Mouse (Mus musculus) embryonic facial prominence, embryonic 13.5 days (tissue): ENCODE results near the gene Riok2. TPM values are rescaled to one million over a fixed set of nuclear protein-coding genes. Genes with fewer than 3 reads are reported as not detected.
A peak's percentile ranks its signal among the peaks of the same experiment; 100 is the strongest.

ENCODE experiments used
- ATAC-seq: fragments of 200-750 bp; cut with Nextera tagmentation; 2 replicates; pipeline ENCODE4 v1.8.0; 2017; ENCODE audit warnings: low read depth; ENCODE audit not compliant: insufficient number of reproducible peaks, insufficient read depth, low FRiP score, low TSS enrichment
- H3K27ac ChIP-seq: fragments of 300-500 bp; sonication (generic); 2 replicates; pipeline ENCODE4 v1.5.1; 2015; ENCODE audit warnings: moderate library complexity, mild to moderate bottlenecking, inconsistent platforms
- H3K27me3 ChIP-seq: fragments of 300-500 bp; sonication (generic); 2 replicates; pipeline ENCODE4 v1.6.1; 2015; ENCODE audit warnings: mild to moderate bottlenecking, inconsistent platforms
- H3K36me3 ChIP-seq: fragments of 300-500 bp; sonication (generic); 2 replicates; pipeline ENCODE4 v1.6.1; 2015; ENCODE audit warnings: mild to moderate bottlenecking, inconsistent platforms
- H3K4me1 ChIP-seq: fragments of 300-500 bp; sonication (generic); 2 replicates; pipeline ENCODE4 v1.6.1; 2015; ENCODE audit warnings: inconsistent platforms
- H3K4me2 ChIP-seq: fragments of 300-500 bp; sonication (generic); 2 replicates; pipeline ENCODE4 v1.6.1; 2015; ENCODE audit warnings: moderate library complexity, mild to moderate bottlenecking, inconsistent platforms
- H3K4me3 ChIP-seq: fragments of 300-500 bp; sonication (generic); 2 replicates; pipeline ENCODE4 v1.5.1; 2015; ENCODE audit warnings: mild to moderate bottlenecking, inconsistent platforms
- H3K9ac ChIP-seq: fragments of 300-500 bp; sonication (generic); 2 replicates; pipeline ENCODE4 v1.6.1; 2015; ENCODE audit warnings: mild to moderate bottlenecking, inconsistent platforms
- H3K9me3 ChIP-seq: fragments of 300-500 bp; sonication (generic); 2 replicates; pipeline ENCODE4 v1.6.1; 2016; ENCODE audit warnings: inconsistent platforms
- WGBS: fragments of 180-500 bp; shearing (Covaris S2); methylation state at CpG from one replicate; pipeline ENCODE4 v1.1.7; 2015; ENCODE audit warnings: mixed read lengths; 5-methylcytosine and 5-hydroxymethylcytosine counted together
- polyA plus RNA-seq: library from polyadenylated mRNA; unstranded; fragments of >200 nt; fragmentation: Nextera tagmentation; extraction: Ambion mirVana; gene quantifications from 2 replicates; pipeline ENCODE4 v1.2.1, GENCODE M21; 2015

Riok2 gene
- polyA plus RNA-seq, 1 experiment from 2014 or later, result 33.9 TPM

DNA sequence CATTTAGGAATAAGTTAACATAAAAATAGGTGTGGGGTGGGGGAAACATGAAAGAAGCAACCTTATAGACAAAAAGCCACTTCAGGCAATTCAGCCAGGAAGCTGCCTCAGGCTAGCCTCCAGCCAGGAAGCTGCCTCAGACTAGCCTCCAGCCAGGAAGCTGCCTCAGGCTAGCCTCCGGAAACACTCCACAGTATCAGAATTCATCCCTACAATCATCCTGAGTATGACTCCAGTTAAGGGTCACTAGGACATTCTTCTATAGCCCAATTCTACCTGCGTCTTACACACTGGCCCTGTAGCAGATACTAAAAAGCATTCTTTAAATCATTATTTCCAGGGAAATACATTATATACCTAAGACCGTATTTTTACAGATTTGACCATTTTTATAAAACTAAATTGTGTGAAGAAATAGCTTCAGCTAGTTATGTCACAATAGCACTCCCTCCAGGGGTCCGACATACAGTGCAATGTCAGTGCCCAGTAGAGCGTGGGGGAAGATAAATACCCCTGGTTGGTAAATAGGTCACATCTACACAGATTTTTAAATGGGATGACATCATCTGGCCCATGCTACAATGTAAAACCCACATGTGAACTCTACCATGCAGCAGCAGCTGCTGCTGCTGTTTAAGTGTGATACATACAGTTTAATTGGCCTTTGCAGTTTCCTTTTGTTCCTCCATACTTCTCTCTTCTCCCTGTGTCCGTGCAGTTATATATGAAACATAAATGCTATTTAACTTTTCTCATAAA, 34.8 kb downstream of the Riok2 start:
- Histone ChIP-seq H3K4me3 (no peak overlapping the region), H3K36me3 (no peaks in the 10 kb centered on the region), H3K9ac (no peak overlapping the region), H3K27ac (peak overlapping the region; percentile 44; the same call in 1 of the 2 replicates), H3K9me3 (no peaks in the 10 kb centered on the region), H3K4me2 (no peak overlapping the region), H3K27me3 (no peaks in the 10 kb centered on the region), H3K4me1 (peaks cover 32% of the 10 kb centered on the region)
- WGBS, result 66% methylated on average over 6 of the region's 6 CpGs
- no peak for ATAC-seq

DNA sequence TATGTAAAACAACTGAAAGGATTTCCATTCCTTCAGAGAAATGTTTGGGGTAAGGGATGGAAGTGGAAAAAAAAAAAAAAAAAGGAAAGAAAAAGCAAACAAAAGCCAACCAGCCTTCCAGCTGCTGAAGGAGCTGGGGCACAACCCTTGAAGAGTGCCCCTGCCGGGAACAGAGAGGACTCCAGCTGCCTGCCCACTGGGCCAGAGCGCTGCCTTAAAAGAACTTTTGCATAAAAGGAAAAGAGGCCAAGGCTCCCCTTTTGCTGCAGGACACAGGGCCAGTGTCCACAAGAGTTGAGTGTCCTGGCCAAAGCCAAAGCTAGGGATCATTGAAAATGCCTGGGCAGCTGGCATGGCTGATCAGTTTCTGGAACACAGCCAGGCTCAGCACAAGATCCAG, 35.5 kb downstream of the Riok2 start:
- WGBS, result 28% methylated on average over 2 of the region's 2 CpGs
- no peaks in the 10 kb centered on the region for H3K36me3 ChIP-seq
- peaks cover 30% of the 10 kb centered on the region for H3K4me1 ChIP-seq
- H3K27me3 ChIP-seq, result no peaks in the 10 kb centered on the region
- H3K27ac ChIP-seq, result peak overlapping the region; percentile 66
- no peak overlapping the region for H3K9ac ChIP-seq
- H3K9me3 ChIP-seq, result no peaks in the 10 kb centered on the region
- no peak overlapping the region for H3K4me3 ChIP-seq
- no peak overlapping the region; the same call in 1 of the 2 replicates for H3K4me2 ChIP-seq
- ATAC-seq, result no peak

DNA sequence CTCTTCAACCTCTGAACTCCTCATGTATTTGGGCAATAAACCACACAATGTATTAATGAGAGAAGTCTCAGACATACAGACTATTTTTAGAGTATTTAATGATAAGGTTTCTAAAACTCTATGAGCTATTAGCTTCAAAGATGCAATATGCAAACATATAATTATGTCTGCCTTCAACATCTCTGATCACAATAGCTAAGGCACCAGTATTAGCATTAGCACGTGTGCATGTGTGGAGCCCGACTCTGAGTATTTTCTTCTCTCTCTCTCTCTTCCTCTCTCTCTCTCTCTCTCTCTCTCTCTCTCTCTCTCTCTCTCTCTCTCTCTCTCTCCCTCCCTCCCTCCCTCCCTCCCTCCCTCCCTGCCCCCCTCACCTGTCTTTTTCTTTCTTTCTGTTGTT, 37.3 kb downstream of the Riok2 start:
- H3K9ac ChIP-seq, result no peak overlapping the region
- no peak overlapping the region for H3K4me3 ChIP-seq
- no peaks in the 10 kb centered on the region for H3K9me3 ChIP-seq
- WGBS, result 41% methylated on average over 2 of the region's 2 CpGs
- H3K27ac ChIP-seq, result no peak overlapping the region
- H3K4me1 ChIP-seq, result peaks cover 16% of the 10 kb centered on the region
- H3K27me3 ChIP-seq, result no peaks in the 10 kb centered on the region
- H3K36me3 ChIP-seq, result no peaks in the 10 kb centered on the region
- no peak for ATAC-seq
- H3K4me2 ChIP-seq, result no peak overlapping the region

DNA sequence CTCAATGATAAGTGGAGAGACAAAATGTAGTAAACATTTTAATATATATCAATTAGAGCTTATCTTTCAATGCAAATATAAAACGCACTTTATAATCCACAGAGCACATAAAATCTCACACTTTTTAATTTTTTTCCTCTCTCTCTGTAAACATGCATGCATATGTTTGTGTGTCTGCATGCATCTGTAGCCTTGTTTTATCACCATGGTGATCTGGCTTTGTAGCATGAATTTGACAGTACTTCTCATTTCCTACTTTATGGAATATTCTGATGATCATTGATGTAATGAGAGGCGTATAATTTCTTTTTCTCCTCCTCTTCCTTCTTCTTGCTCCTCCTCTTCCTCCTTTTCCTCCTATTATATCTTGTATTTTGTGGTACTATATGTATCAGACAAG, 38.1 kb downstream of the Riok2 start:
- no peak overlapping the region for H3K9ac ChIP-seq
- no peaks in the 10 kb centered on the region for H3K9me3 ChIP-seq
- H3K27ac ChIP-seq, result no peak overlapping the region
- H3K27me3 ChIP-seq, result no peaks in the 10 kb centered on the region
- peaks cover 15% of the 10 kb centered on the region for H3K4me1 ChIP-seq
- ATAC-seq, result no peak
- 89% methylated on average over 2 of the region's 2 CpGs for WGBS
- no peaks in the 10 kb centered on the region for H3K36me3 ChIP-seq
- no peak overlapping the region for H3K4me2 ChIP-seq
- no peak overlapping the region for H3K4me3 ChIP-seq

DNA sequence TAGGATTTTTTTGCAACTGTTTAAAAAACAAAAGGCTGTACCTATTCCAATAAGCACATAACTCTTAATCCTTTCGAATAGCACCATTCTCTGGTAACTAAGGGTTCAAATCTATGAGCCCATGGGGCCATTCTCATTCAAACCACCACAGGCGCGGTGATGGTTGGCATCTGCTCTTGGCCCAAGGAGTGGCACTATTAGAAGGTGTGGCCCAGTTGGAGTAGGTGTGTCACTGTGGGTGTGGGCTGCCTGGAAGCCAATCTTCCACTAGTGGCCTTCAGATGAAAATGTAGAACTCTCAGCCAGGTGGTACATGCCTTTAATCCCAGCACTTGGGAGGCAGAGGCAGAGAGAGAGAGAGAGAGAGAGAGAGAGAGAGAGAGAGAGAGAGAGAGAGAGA, 40.1 kb downstream of the Riok2 start:
- no peaks in the 10 kb centered on the region for H3K36me3 ChIP-seq

DNA sequence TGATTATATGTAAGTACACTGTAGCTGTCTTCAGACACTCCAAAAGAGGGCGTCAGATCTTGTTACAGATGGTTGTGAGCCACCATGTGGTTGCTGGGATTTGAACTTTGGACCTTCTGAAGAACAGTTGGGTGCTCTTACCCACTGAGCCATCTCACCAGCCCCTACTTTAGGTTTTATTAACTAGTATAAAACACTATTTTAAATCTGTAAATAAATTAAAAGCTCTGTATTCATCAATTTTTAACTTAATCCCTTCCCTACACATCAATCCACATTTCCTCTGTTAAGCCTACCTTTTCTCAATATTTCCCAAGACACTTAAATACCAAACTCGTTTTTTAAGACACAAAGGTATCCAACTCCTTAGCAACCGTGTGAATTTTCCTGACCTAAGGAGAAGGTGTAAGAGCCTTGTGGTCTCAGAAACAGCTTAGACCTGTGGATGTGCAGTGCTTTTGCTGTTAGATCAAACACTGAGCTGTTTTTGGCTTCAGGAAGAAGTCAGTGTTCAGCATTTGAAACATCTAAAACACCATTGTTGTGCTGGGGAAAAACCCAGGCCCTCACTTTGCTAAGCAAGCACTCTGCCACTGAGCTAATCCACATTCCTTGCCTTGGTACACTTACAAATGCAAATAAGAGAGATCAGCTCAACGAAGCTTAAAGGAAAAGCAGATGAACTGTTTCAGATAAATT, 50.6 kb downstream of the Riok2 start:
- 24% methylated on average over 4 of the region's 4 CpGs for WGBS
- H3K9ac ChIP-seq, result no peak overlapping the region
- no peak overlapping the region for H3K27ac ChIP-seq
- ATAC-seq, result no peak
- H3K9me3 ChIP-seq, result no peaks in the 10 kb centered on the region
- H3K4me2 ChIP-seq, result no peak overlapping the region
- H3K4me1 ChIP-seq, result peaks cover 14% of the 10 kb centered on the region; the same call in 1 of the 2 replicates
- H3K36me3 ChIP-seq, result no peaks in the 10 kb centered on the region
- H3K27me3 ChIP-seq, result no peaks in the 10 kb centered on the region
- no peak overlapping the region for H3K4me3 ChIP-seq

More for the DNA sequence above, 40.1 kb downstream of the Riok2 start:
- Histone ChIP-seq H3K4me1 (peaks cover 4% of the 10 kb centered on the region), H3K9ac (no peak overlapping the region), H3K4me2 (no peak overlapping the region), H3K27me3 (no peaks in the 10 kb centered on the region), H3K4me3 (no peak overlapping the region), H3K27ac (no peak overlapping the region), H3K9me3 (no peaks in the 10 kb centered on the region)
- no peak for ATAC-seq
- WGBS, result 97% methylated on average over 3 of the region's 3 CpGs

DNA sequence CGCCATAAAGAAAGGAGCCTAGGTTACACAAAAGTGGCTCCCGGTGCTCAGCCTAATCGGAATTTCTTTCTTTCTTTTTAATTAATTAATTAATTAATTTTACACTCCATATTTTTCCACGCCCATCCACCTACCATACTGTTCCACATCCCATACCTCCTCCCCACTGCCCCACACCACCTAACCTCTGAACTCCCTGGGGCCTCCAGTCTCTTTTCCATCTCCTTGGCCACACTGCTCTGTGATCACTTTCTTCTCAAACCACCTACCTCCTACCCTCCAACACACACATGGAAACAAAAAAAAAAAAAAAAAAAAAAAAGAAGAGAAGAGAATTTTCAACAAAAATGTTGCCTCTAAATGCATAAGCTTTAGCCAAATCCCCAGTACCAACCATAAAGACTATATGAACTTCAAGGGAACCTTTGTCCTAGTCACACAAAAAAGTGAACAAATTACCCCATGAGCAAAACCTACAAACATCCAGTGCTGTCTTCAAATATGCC, 51.3 kb downstream of the Riok2 start:
- Histone ChIP-seq H3K27me3 (no peaks in the 10 kb centered on the region), H3K4me3 (no peak overlapping the region), H3K36me3 (no peaks in the 10 kb centered on the region), H3K9ac (no peak overlapping the region), H3K4me2 (no peak overlapping the region), H3K9me3 (no peaks in the 10 kb centered on the region), H3K27ac (no peak overlapping the region), H3K4me1 (peaks cover 14% of the 10 kb centered on the region; the same call in 1 of the 2 replicates)
- 36% methylated on average over 4 of the region's 4 CpGs for WGBS
- ATAC-seq, result no peak

DNA sequence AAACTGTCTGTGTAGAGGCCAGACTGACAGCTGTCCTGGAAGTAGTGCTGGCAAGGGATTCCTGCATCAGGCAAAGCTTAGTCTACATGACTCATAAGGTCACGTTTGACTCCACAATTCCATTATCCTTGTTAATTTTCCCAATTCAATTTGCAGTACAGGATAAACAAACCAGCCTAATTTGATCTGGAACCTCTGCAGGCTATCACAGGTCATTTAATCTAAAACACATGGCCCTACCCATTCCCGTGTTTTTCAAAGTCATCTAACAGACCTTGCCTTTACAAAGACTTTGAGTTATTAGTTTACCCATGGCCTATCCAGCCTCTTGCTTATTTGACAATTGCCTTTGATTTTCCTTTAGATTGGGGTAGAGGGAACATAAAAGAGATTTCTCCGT, 51.8 kb downstream of the Riok2 start:
- Histone ChIP-seq H3K9me3 (no peaks in the 10 kb centered on the region), H3K36me3 (no peaks in the 10 kb centered on the region), H3K4me1 (peaks cover 14% of the 10 kb centered on the region; the same call in 1 of the 2 replicates), H3K27ac (no peak overlapping the region), H3K4me2 (no peak overlapping the region), H3K4me3 (no peak overlapping the region), H3K9ac (no peak overlapping the region), H3K27me3 (no peaks in the 10 kb centered on the region)
- ATAC-seq, result no peak
- WGBS, result 19% methylated on average over 3 of the region's 3 CpGs

DNA sequence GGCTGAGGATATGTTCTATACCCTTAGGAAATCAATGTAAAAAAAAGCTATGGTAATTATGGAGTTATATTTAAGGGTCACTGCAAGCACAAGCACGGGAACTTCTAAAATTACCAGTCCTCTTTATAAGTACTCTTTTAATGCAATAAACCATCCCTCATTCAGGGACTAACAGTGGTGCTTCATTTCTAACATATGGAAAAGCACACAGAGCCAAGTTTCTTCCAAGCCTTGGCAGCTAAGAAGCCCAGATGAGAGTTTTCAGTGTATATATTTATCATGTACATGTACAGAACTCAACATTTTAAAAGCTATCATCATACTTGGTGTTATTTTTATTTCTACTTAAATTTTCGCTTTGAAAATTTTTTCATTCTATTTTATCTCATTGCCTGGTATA, 54.8 kb downstream of the Riok2 start:
- ATAC-seq, result no peak
- Histone ChIP-seq H3K27me3 (no peaks in the 10 kb centered on the region), H3K4me2 (no peak overlapping the region), H3K4me3 (no peak overlapping the region), H3K4me1 (peaks cover 14% of the 10 kb centered on the region; the same call in 1 of the 2 replicates), H3K9ac (no peak overlapping the region), H3K27ac (no peak overlapping the region), H3K9me3 (no peaks in the 10 kb centered on the region), H3K36me3 (no peaks in the 10 kb centered on the region)
- WGBS, result 47% methylated on average over 2 of the region's 2 CpGs

DNA sequence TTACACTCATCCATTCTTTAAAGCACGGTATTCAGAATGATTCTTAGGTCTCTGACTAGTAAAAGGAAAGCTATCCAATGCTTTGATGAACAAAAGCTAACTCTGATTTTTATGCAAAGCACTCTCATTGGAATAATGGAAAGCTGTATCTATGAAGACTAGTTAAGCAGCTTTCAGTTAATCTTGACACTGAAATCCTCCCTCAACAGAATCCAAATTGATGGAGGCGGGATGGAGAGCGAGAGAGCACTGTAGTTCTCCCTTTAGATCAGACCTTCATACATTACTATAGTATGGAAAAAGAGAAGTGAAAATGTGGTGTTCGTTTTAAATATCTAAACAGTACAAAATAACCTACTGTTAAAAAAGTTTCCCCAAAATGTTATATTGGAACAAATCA, 59.6 kb downstream of the Riok2 start:
- H3K36me3 ChIP-seq, result no peaks in the 10 kb centered on the region
- H3K9me3 ChIP-seq, result no peaks in the 10 kb centered on the region
- no peak overlapping the region for H3K4me3 ChIP-seq
- peaks cover 2% of the 10 kb centered on the region for H3K4me1 ChIP-seq
- no peak overlapping the region for H3K9ac ChIP-seq
- no peak overlapping the region for H3K4me2 ChIP-seq
- H3K27me3 ChIP-seq, result no peaks in the 10 kb centered on the region
- ATAC-seq, result no peak
- no peak overlapping the region for H3K27ac ChIP-seq
- WGBS, result 80% methylated on average over 4 of the region's 4 CpGs

DNA sequence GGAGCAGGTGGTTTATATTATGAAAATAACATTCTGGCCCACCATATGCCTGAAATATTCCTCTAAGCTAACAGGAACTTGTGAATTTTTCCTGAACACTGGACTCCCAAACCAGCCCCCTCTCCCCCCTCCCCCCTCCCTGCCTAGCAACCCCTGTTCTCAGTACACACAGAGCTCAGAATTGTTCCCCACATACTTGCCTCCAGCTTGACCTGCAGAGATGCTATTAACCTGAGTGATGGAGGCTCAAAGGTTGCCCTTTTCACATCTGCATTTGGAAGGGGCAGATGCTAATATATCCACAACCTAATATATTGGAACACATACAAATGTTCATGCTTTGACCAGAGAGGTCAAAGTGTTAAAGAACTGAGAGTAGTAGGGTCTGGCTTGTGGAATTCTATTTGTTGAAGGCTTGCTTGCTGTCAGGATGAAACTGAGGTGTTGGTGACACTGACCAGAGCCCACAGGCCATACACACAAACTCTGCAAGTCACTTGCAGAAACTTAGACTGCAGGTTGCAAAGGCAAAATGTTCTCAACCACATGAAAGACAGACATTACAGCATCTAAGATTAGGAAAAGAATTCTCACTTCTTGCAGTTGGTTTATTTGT, 64.6 kb downstream of the Riok2 start:
- Histone ChIP-seq H3K27ac (no peak overlapping the region), H3K36me3 (no peaks in the 10 kb centered on the region), H3K9ac (no peak overlapping the region), H3K27me3 (no peaks in the 10 kb centered on the region), H3K4me2 (no peak overlapping the region), H3K4me3 (no peak overlapping the region), H3K9me3 (no peaks in the 10 kb centered on the region), H3K4me1 (peaks cover 17% of the 10 kb centered on the region)
- no peak for ATAC-seq
